Mouse (Mus musculus) intestine, embryonic 14.5 days (tissue): Measurements from ENCODE around the gene Entpd2. TPM values are rescaled to one million over a fixed set of nuclear protein-coding genes. Genes with fewer than 3 reads are reported as not detected.
A peak's percentile ranks its signal among the peaks of the same experiment; 100 is the strongest.
"Not testable (repeated sequence)": the region's sequence is repeated elsewhere in the genome, so short reads cannot be mapped to it uniquely, and the experiment has no call there.

Experiments
- ATAC-seq: fragments of 200-750 bp; cut with Nextera tagmentation; replicated peaks from 2 replicates; pipeline ENCODE4 v1.8.0; 2017; ENCODE audit warnings: low read depth, moderate number of reproducible peaks, moderate TSS enrichment, moderate library complexity; ENCODE audit not compliant: low FRiP score, low TSS enrichment
- DNase-seq: peaks from one replicate; pipeline ENCODE4 v3.0.0-alpha.2; 2018; ENCODE audit warnings: low spot score
- H3K27ac ChIP-seq: fragments of 300-500 bp; sonication (generic); 2 replicates; pipeline ENCODE4 v1.5.1; 2014; ENCODE audit warnings: low read depth, mild to moderate bottlenecking, control low read depth
- H3K27me3 ChIP-seq: fragments of 300-500 bp; sonication (generic); replicated peaks from 2 replicates; pipeline ENCODE4 v1.6.1; 2014; ENCODE audit warnings: low read length, control low read depth; ENCODE audit not compliant: control insufficient read depth, insufficient read depth
- H3K36me3 ChIP-seq: fragments of 300-500 bp; sonication (generic); 2 replicates; pipeline ENCODE4 v1.6.1; 2014; ENCODE audit warnings: low read length, control low read depth; ENCODE audit not compliant: control insufficient read depth, insufficient read depth
- H3K4me1 ChIP-seq: fragments of 300-500 bp; sonication (generic); replicated peaks from 2 replicates; pipeline ENCODE4 v1.6.1; 2014; ENCODE audit warnings: low read length, control low read depth, mixed read lengths; ENCODE audit not compliant: control insufficient read depth, insufficient read depth
- H3K4me2 ChIP-seq: fragments of 300-500 bp; sonication (generic); 2 replicates; pipeline ENCODE4 v1.6.1; 2014; ENCODE audit warnings: low read length
- H3K4me3 ChIP-seq: fragments of 300-500 bp; sonication (generic); 2 replicates; pipeline ENCODE4 v1.5.1; 2014; ENCODE audit warnings: low read depth, low read length, control low read depth, mixed read lengths
- H3K9ac ChIP-seq: fragments of 300-500 bp; sonication (generic); 2 replicates; pipeline ENCODE4 v1.6.1; 2014; ENCODE audit warnings: mild to moderate bottlenecking, low read length
- H3K9me3 ChIP-seq: fragments of 300-500 bp; sonication (generic); 2 replicates; pipeline ENCODE4 v1.6.1; 2016; ENCODE audit warnings: low read length, control low read depth; ENCODE audit not compliant: control insufficient read depth
- WGBS: fragments of 180-500 bp; shearing (Covaris S2); extraction: QIAGEN DNeasy Blood & Tissue Kit; methylation state at CpG from one replicate; pipeline ENCODE4 v1.1.7; 2014; 5-methylcytosine and 5-hydroxymethylcytosine counted together
- polyA plus RNA-seq: library from polyadenylated mRNA; unstranded; fragments of >200 nt; fragmentation: Nextera tagmentation; extraction: Ambion mirVana; gene quantifications from 2 replicates; pipeline ENCODE4 v1.2.1, GENCODE M21; 2014

Gene Entpd2
- polyA plus RNA-seq, 1 experiment from 2014 or later = 7.4 TPM

DNA sequence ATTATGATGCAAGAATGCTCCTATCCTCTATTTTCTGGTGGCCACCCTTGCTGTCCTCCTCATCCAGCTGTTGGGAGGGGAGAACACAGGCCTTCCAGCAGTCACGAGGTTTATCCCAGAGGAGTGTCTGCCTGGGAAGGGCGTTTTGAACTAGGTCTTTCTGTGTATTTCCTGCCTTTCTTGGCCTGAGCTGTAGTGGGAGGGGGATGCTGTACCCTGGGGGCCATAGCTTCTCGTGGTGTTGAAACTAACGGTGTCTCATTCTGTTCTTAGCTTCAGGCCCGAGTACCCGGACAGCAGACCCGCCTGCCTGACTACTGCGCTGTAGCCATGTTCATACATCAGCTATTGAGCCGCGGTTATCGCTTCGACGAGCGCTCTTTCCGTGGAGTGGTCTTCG, 4.6 kb downstream of the Entpd2 start:
- DNase-seq (no peak), ATAC-seq (no peak)
- Histone ChIP-seq H3K27ac (no peak overlapping the region), H3K4me1 (peaks cover 7% of the 10 kb centered on the region), H3K9ac (no peak overlapping the region), H3K4me2 (peak overlapping the region; percentile 26; the same call in 1 of the 2 replicates), H3K9me3 (no peaks in the 10 kb centered on the region), H3K36me3 (no peaks in the 10 kb centered on the region), H3K4me3 (no peak overlapping the region), H3K27me3 (peaks cover 92% of the 10 kb centered on the region)
- WGBS = 22% methylated on average over 16 of the region's 16 CpGs

GRCm38 (mm10) chr2:25400764-25401163, 5.1 kb downstream of the Entpd2 start:
- Histone ChIP-seq H3K27me3 (peaks cover 87% of the 10 kb centered on the region), H3K27ac (no peak overlapping the region), H3K9ac (no peak overlapping the region), H3K36me3 (no peaks in the 10 kb centered on the region), H3K4me2 (peak overlapping the region; percentile 26; the same call in 1 of the 2 replicates), H3K9me3 (no peaks in the 10 kb centered on the region), H3K4me3 (no peak overlapping the region), H3K4me1 (peaks cover 2% of the 10 kb centered on the region)
- no peak for ATAC-seq
- peak; percentile 64 for DNase-seq
- 3% methylated on average over 17 of the region's 17 CpGs for WGBS

DNA sequence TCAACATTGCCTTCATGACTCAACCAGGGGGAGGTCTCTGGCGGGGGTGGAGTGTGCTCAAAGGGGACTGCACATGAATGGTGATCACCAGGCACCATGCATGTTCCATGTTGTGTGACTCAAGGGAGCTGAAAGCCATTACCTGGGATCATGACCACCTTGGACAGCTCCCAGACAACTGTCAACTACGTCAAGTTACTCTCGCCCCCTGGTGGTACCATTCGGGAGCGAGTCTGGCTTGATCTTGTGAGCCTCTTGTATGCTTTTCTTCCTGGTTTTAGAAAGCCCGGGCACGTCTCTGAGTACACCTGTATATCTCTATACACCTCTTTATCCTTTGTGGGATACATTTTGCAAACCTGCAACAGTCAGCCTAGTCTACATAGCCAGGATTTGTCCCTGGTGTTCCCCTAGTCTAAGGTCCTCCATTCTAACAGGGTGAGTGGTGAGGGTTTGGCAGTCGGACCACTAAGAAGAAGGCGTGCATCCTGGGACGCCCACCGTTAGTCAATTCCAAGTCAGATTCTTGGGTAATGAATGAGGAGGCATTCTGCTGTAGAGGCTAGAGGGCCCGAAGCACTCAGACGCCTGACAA, 6.8 kb downstream of the Entpd2 start:
- Histone ChIP-seq H3K9me3 (no peaks in the 10 kb centered on the region), H3K4me3 (peak overlapping the region; percentile 56), H3K9ac (no peak overlapping the region), H3K4me1 (no peaks in the 10 kb centered on the region), H3K27ac (no peak overlapping the region), H3K27me3 (peaks cover 73% of the 10 kb centered on the region), H3K4me2 (peak overlapping the region; percentile 60), H3K36me3 (no peaks in the 10 kb centered on the region)
- 2% methylated on average over 13 of the region's 13 CpGs for WGBS
- DNase-seq = peak; percentile 97
- peak; percentile 25 for ATAC-seq

GRCm38 (mm10) chr2:25402972-25403601, 7.4 kb downstream of the Entpd2 start:
- no peaks in the 10 kb centered on the region for H3K36me3 ChIP-seq
- 2% methylated on average over 53 of the region's 54 CpGs for WGBS
- no peaks in the 10 kb centered on the region for H3K9me3 ChIP-seq
- H3K4me1 ChIP-seq = no peaks in the 10 kb centered on the region
- peaks cover 67% of the 10 kb centered on the region for H3K27me3 ChIP-seq
- peak overlapping the region; percentile 46 for H3K9ac ChIP-seq
- DNase-seq (no peak), ATAC-seq (peak; percentile 53)
- H3K27ac ChIP-seq = peak overlapping the region; percentile 27; the same call in 1 of the 2 replicates
- H3K4me3 ChIP-seq = peak overlapping the region; percentile 56
- peak overlapping the region; percentile 60 for H3K4me2 ChIP-seq

DNA sequence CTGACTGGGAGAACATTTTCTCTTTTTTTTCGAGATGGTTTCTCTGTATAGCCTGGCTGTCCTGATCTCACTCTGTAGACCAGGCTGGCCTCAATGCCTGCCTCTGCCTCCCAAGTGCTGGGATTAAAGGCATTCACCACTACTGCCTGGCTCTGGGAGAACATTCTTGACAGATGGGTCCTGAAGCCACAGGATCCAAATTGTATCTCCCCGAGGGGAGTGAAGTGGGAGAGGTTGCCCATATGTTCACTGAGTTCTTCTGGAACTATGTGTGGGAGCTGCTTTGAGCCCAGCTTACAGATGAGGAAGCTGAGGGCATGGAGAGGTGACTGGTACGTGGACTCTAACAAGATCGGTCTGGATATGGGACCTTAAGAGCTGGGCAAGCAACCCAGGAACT, 8.3 kb downstream of the Entpd2 start:
- H3K4me3 ChIP-seq = no peak overlapping the region
- 76% methylated on average over 4 of the region's 4 CpGs for WGBS
- H3K4me1 ChIP-seq = no peaks in the 10 kb centered on the region
- ATAC-seq = no peak
- H3K4me2 ChIP-seq = peak overlapping the region; percentile 60
- no peaks in the 10 kb centered on the region for H3K9me3 ChIP-seq
- H3K27me3 ChIP-seq = peaks cover 59% of the 10 kb centered on the region
- H3K27ac ChIP-seq = no peak overlapping the region
- DNase-seq = no peak
- H3K9ac ChIP-seq = no peak overlapping the region
- no peaks in the 10 kb centered on the region for H3K36me3 ChIP-seq

- no peaks in the 10 kb centered on the region for H3K36me3 ChIP-seq
- H3K27ac ChIP-seq = no peak overlapping the region
- H3K4me2 ChIP-seq = no peak overlapping the region
- no peak overlapping the region for H3K4me3 ChIP-seq
- no peaks in the 10 kb centered on the region for H3K4me1 ChIP-seq
- WGBS = 85% methylated on average over 10 of the region's 10 CpGs
- peaks cover 11% of the 10 kb centered on the region for H3K27me3 ChIP-seq
- no peaks in the 10 kb centered on the region for H3K9me3 ChIP-seq
- DNase-seq (no peak), ATAC-seq (no peak)
- no peak overlapping the region for H3K9ac ChIP-seq
Observed at GRCm38 (mm10) chr2:25408908-25409307, 13.2 kb downstream of the Entpd2 start.

- ATAC-seq, H3K4me1 ChIP-seq, H3K9ac ChIP-seq, H3K4me2 ChIP-seq, H3K27me3 ChIP-seq, H3K9me3 ChIP-seq, H3K4me3 ChIP-seq, H3K36me3 ChIP-seq, DNase-seq, H3K27ac ChIP-seq: not testable (repeated sequence)
Observed at GRCm38 (mm10) chr2:25413436-25413835, 17.8 kb downstream of the Entpd2 start.

DNA sequence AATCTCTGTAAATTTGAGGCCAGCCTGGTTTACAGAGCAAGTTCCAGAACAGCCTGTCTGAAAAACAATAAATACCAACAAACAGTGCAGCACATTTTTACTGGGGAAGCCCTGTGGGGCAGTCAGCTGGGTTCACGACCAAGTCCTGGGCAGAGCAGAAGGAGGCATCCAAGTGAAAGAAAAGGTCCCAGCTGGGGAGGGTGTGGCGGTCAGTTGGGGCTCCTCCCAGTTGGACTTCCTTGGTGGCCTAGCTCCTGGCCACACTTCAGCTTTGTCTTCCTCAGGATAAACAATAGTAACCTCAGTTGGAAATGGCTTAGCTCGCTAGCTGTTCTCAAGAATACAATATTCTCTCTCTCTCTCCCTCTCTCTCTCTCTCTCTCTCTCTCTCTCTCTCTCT, 21.8 kb downstream of the Entpd2 start:
- Histone ChIP-seq H3K9ac (no peak overlapping the region), H3K4me3 (no peak overlapping the region), H3K4me2 (no peak overlapping the region), H3K9me3 (no peaks in the 10 kb centered on the region), H3K36me3 (no peaks in the 10 kb centered on the region), H3K27me3 (no peaks in the 10 kb centered on the region), H3K4me1 (no peaks in the 10 kb centered on the region), H3K27ac (no peak overlapping the region)
- DNase-seq = no peak
- ATAC-seq = no peak
- WGBS = 26% methylated on average over 3 of the region's 3 CpGs

DNA sequence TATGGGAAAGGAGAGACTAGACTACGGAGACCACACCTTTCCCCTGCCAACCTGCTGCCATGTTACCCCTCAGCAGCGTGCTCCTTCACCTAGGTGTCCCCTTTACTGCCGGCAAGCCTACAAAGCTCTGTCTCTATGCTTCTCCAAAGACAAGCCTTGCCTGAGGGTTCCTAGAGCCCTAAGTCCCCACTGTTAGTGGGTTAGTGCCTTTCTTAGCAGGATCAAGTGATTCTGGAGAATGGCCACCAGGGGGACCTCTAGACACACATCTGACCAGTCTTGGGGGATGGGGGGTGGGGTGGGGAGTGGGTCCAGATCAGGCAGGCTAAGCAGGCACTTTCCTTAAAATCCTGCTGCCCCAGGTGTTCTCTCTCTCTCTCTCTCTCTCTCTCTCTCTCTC, 26.2 kb downstream of the Entpd2 start:
- Histone ChIP-seq H3K27me3 (peaks cover 19% of the 10 kb centered on the region), H3K4me3 (no peak overlapping the region), H3K9me3 (no peaks in the 10 kb centered on the region), H3K9ac (no peak overlapping the region), H3K27ac (no peak overlapping the region), H3K4me2 (no peak overlapping the region), H3K36me3 (no peaks in the 10 kb centered on the region), H3K4me1 (no peaks in the 10 kb centered on the region)
- 19% methylated on average over 3 of the region's 3 CpGs for WGBS
- DNase-seq = peak; percentile 64
- no peak for ATAC-seq
